Mouse (Mus musculus) embryo, embryonic 9.5 days (tissue): ENCODE results near the gene Uba52.
A peak's percentile ranks its signal among the peaks of the same experiment; 100 is the strongest.

Experiments used
- DNase-seq: peaks from one replicate; pipeline ENCODE4 v3.0.0-alpha.2; 2017; ENCODE audit errors: extremely low spot score

Uba52 gene

DNA sequence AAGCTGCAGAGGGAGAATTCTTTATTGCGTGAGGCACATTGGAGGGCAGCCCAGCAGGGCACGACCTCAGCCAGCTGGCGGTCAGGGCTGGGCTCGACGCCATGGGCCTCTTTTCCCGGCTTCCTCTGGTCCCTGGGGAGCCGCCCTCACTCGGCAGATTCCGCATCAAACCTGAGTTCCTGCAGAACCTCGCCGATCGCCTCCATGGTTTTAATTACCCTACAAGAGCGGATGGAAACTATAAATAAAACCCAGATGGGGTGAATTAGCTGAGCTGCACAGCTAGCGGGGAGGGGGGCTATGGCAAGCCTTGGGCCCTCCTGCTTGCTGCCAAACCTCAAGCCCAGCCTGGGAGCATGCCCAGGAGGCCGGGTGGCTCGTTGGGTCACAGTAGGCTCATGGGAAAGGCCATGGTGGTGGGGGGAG, 6.3 kb downstream of the Uba52 start:
- DNase-seq, result peak; percentile 47

DNA sequence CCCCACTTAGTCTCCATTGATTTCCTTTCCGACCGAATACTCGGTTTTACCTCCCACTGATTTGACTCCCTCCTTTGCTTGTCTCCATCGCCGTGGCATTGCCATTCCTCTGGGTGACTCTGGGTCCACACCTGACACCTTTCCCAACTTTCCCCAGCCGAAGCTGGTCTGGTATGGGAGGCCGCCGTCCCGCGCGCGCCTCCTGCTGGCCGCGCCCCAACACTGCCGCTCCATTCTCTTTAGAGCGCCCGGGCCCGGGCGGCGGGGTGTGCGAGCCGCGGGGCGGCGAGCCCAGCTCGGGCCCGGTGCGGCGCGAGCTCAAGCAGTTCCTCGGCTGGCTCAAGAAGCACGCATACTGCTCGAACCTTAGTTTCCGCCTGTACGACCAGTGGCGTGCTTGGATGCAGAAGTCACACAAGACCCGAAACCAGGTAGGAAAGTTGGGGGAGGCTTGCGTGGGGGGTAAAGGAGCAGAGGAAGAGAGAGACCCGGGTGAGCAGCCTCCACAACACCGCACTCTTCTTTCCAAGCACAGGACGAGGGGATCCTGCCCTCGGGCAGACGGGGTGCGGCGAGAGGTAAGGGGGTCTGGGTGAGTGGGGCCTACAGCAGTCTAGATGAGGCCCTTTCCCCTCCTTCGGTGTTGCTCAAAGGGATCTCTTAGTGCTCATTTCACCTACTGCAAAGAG, 7.4 kb downstream of the Uba52 start:
- DNase-seq, result peak; percentile 79

DNA sequence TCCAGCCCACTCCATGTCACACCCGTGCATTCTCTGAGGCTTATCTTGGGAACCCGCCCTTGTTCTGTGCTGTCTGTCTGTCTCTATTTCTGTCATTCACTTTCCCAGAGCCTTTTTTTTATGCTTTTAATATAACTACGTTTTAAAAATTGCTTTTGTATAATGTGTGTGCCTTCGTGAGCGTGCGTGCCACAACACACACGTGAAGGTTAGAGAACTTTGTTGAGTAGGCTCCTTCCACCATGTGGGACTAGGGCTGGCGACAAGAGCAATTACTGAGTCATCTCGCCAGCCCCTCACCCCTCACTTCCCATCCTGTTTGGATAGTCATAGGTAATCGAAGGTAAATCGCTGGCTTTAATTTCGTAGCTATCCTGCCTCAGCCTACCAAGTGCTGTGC, 8.1 kb downstream of the Uba52 start:
- no peak for DNase-seq

DNA sequence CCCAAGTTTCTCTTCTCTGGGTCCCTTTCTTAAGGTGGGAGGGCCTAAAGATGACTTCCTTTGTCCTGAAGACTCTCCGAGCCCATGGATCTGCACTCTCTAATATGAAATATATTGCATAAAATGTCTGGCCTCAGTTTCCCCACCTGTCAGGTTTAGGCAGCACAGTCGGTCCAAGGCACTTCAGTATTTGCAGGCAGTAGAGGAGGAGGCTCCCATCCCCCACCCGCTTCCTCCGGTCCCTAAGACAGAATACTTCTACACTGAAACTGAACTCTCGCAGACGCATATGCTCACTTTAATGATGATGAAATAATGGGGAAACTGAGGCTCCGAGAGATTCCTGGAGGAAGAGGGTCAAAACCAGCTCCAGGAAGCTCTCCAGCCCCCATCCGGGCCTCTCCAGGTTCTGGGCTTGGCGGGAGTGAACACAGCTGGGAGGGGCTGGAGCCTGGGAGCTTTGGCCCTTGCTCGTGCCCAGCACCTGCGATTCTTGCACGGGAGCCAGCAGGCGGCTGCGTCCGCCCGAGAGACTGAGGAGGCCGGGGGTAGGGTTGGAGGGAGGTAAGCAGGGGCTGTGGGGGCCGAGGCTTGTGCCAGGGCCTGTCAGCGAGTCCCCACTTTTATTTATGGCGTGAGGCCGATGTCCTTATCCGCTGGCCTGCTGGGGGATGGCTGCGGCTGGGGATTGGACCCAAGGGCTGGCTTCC, 8.6 kb downstream of the Uba52 start:
- DNase-seq, result no peak

DNA sequence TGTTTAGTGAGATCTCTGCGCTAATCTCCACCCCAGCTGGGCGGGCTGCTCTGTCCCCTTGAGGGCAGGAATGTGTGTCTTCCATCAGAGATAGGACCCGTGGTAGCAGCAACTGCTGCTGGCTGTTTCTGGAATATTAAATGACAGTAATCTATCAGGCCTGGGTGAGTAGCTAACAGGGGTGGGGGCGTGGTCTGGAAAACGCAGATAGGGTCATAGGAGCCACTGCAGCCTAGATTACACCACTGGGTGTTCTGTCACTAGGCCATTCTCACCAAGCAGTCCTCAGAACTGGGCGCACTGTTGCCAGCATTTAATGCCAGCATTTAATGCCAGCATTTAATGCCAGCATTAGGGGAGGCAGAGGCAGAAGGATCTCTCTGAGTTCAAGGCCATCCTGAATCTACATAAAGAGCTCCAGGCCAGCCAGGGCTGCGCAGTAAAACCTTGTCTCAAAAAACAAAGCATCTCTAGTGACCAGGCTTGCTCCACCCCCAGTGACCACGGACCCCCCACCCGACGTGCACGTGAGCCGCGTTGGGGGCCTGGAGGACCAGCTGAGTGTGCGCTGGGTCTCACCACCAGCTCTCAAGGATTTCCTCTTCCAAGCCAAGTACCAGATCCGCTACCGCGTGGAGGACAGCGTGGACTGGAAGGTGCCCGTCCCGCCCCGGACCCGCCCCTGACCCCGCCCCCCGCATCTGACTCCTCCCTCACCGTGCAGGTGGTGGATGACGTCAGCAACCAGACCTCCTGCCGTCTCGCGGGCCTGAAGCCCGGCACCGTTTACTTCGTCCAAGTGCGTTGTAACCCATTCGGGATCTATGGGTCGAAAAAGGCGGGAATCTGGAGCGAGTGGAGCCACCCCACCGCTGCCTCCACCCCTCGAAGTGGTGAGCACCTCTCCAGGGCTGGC, 10.0 kb downstream of the Uba52 start:
- DNase-seq, result peak; percentile 29

DNA sequence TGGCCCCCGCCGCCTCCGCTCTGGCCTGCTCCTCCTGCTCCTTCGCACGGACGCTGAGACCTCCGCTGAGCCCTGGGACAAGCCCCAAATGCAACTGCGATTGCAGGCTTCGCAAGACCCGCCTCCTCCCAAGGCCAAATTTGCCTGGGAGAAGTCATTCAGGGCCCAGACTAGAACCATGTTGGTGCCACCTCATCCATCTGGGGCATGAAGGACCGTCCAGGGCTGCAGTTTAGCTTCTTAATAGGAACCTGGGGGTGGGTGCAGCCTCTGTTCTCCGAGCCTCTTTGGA, 14.9 kb downstream of the Uba52 start:
- peak; percentile 27 for DNase-seq

DNA sequence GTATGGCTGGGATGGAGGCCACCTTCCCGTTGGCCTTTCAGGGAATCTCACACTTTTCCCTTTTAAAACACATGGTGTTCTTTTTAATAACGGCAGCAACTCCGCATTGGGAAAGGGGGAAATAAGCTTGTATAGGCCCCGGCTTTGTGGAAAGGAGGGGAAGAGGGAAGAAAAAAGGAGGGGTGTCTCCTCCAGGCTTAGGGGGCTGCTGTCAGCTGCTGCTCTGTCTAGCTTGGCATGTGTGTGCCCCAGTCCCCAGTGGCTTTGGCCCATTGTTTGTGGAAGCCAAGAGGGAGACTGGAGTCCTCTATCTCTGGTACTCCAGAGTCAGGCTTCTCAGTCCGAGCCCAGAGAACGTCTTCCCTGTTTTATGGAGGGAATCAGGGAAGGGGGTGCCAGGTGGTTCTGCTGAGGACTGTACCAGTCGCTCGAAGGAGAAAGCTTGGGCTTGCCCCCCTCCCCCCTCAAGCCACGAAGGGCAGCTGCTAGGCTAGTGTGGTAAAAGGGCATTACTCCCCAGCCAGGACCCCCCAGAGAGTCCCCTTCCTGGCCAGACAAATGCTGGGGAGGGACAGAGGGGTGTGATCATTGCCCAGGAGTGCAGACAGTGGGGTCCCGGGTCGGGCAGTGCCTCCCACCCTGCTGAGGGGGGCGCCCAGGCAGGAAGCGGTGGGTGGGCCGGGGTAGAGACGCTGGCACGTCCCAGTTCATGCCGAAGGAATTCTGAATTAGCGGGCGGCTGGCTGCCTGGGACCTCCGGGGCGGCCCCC, 15.4 kb downstream of the Uba52 start:
- peak; percentile 25 for DNase-seq

DNA sequence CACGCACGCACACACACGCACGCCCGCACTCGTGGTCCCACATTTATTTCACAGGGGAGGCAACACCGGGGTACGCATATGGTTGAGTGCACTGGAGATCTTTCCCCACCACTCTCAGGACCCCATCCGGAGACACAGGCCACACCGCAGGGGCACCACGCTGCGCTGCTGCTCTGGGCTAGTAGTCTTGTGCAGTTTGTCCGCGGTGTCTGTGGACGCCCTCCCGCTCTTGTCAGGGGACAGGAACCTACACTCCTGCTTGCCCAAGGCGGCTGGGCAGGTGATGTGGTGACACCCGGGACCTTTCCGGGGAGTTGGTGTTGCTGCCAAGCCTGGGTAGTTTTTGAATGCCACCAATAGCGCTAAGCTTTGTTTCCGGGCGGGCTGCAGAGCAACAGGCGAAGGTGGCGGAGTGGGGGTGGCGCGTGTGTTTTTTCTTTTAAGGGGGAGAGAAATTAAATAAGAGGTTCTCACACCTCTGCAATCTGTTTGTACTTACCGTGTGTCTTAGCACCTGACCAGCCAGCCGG, 16.1 kb downstream of the Uba52 start:
- DNase-seq, result no peak

DNA sequence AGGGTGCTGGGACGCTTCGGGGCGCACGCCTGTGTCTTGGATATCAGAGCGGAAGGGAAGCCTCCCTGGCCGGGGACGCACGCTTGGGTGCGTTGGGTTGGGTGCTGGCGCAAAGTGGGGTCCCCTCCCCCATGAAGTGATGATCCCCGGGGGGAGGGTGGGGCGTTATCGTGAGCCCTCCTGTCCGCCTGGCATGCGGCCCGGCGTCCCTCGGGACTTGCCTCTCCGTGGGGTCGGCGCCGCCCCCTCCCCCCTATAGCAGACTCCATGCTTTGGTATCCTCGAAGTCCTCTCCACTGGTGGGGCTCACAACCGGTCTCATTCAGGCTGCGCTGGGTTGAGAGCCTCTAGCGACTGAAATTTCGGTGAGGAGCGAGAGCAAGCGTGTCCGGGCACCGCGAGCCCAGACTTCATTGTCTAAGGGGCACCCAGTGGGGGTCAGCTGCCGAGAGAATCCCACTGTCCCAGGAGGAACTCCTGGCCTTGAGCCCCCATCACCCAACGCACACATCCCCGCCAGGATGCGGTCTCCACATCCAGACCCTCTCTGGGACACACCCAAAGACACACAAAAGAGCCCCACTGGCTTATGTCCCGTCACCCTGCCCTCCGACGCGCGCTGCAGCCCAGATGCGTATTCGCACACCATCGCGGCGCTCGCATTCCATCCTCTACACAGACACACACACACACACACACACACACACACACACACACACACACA, 16.7 kb downstream of the Uba52 start:
- DNase-seq, result no peak

DNA sequence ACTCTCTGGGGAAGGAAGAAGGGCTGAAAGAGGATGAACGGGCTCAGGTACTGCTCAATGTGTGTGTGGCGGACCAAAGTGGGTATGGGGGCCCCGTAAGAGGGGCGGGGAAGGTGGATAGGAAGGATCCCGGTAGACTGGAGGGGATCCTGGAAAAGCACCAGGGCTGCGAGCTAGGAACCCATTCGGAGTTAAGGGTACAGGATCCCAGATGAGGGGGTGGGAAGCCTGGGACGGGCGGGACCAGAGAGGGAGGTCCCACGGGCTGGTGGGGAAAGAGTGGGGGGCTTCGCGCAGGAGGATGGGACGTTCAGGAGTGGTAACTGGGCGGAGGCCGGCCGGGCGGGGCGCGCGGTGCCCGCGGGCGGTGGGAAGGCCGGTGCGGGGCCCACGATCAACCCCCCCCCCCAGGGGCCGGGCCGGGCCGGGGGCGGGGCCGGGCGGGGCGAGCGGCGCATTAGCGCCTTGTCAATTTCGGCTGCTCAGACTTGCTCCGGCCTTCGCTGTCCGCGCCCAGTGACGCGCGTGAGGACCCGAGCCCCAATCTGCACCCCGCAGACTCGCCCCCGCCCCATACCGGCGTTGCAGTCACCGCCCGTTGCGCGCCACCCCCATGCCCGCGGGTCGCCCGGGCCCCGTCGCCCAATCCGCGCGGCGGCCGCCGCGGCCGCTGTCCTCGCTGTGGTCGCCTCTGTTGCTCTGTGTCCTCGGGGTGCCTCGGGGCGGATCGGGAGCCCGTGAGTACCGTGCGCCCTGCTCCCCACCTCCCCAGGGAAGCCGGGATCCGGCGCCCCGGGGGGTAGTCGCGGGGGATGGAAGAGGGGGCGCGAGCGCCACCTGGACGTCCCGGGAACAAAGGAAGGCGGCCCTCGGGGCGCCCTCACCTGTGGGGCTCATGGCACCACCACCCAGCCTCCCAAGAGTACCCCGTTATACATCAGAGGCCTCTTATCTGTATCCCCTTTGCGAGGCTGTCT, 17.6 kb downstream of the Uba52 start, which contains the start of gene Crlf1:
Gene Crlf1 (plus strand): TSS at position 495 of the 977 bp plus-strand sequence.
- no peak for DNase-seq

DNA sequence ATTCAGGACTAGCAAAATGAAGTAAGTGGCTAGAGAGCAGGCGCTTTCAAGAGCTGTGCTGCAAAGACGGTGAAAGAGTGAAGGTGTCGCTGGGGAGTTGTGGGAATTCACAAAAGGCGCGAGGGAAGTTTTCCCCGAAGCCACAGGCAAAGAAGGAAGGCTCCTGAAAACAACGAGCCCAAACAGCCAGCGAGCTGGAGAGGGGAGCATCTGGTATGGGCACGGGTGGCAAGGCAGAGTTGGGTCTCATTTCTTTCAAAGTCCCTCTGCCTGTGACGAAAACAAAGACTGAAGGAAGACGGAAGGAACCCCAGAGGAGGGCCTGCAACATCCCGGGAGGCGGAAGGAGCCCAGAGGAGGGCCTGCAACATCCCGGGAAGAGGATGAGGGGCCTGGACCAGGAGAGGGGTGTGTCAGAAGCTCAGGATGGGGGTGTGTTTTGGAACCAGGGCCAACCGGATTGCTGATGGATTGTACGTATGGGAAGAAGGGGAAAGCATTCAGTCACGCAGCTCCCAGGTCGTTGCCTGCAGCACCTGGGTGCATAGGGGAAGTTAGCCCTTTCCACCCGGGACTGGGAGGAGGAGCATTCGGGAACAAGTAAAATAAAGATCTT, 19.6 kb downstream of the Uba52 start:
- peak; percentile 35 for DNase-seq

DNA sequence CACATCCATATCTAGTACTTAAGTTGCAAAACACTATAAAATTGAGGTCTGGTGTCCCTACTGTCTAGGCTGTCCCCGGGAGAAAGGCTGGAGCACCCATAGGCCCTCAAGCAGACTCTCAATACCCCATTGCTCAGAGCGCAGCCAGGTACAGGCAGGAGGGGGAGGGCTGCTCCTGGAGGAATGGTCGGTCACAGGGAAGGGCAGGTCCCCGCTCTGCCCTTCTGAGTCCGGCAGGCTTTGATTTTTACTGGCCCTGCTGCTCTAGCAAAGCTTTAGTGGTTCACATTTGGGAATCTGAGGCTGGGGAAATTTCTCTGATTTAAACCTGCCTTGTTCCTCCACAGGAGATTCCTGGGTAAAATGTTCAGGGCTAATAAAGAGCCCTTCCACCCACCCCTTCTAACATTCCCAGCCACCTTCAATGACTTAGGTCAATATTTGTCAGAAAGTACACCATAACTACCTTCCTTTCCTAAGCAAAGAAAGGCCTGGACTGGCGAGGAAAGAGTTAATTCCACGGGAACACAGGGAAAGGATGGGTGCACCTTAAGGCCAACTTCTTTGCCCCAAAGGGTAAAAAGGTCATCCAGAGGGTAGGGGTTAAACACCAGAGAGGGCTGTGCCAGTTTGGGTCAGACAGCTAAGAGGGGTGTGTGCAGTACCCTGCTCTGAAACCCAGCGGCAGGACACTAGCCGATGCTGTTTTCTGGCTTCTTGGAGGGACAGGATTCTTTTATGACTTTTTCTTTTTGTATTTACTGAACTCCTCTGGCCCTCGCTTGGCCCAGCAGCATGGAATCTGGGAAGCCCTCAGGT, 20.3 kb downstream of the Uba52 start:
- DNase-seq, result peak; percentile 32

DNA sequence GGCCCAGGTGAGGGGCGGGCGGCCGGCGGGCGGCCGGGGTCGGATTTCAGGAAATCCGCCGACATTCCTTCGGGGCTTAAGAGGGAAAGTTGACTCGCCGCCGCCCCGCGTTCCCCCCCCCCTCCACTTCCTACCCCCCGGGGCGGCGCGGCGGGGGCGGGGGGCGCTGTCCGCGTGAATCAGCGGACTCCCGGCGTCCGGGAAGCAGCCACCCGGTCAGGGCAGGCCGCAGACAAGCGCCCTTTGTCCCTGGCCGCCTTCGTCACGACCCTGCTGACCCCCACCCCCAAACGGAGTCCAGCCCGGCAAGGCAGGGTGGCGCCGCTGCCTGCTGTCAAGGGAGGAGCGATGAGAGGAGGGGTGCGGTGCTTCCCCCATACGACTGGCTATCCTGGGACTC, 21.0 kb downstream of the Uba52 start:
- DNase-seq, result peak; percentile 46

DNA sequence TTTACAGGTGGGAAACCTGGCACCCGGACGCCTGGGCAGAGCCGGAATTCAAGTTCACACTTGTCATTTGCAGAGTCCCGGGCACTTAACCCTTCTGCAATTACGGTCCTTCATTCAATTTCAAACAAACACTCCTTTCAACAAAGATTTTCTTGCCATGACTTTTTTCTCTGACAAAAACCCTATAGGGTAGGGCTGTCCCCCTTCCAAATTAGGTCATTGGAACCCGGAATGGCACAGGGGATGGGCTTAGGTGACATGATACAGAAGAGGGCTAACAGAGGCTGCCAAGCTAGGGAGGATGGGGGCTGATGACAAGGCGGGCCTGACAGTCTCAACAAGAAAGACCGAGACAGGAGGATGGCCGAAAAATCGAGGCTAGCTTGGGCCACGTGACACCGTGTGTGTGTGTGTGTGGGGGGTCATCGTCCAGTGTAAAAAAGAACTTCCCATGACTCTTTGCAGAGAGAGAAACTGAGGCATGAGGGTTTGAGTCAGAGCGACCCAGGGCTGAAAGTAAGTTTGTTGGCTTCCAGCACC, 21.6 kb downstream of the Uba52 start:
- DNase-seq, result peak; percentile 37

DNA sequence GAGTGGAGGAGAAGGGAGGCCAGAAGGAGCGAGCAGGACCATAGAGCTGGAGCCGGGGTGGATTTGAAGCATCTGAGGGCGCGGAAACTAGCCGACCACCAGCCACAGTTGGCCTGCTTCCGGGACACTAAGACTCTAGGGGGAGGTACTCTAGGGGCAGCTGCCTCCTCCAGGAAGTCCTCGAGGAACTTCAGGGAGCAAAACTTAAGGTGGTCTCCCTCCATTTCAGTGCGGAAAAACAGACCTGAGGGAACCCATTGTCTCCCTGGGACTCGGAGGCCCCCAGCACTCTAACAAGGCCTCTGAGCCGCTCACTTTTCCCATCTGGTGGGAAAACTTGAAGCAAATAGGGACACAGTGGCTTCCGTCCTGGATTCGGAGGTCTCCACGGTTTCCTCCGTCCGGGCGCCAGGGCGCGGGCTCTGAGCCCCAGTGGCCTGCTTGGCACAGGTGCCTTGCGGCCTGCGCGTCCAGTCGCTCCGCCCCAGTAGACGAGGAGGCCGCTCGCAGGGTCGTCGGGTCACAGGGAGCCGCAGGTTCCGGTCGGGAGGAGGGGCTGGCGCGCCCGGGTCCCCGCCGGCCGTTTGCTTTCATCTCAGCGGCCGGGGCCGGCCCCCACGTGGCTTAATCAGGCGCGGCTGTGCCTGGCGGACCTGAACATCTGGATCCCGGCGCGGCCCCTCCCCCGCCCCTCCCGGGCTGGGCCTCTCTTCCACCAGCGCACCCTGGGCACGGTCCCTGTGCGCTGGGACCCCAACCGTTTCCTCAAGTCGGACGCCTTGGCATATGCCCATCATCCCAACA, 22.4 kb downstream of the Uba52 start:
- peak; percentile 80 for DNase-seq

DNA sequence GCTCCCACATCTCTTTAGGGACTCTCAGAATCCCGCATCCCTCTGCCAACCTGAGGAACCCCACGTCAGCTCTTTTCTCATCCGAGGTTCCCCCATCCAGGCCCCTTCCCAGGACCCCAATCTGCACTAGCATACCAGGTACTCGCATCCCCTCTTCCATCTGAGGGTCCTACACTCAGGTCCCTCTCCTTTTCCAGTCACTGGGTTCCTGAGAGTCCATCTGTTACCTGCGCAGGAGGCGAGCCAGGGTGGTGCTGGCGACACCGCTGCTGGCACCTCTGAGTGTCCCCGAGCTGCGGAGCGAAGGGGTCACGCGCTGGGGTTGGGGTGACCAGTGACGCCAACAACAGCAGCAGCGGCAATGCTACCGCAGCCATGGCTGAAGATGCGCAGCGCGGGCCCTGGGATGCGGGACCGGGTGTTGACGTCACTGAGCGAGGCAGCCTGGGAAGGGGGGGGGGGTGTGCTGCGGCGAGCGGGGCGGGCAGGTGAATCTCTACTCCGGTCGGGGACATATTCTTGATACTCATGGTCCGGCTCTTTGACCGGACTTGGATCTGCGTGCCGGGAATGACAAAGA, 23.6 kb downstream of the Uba52 start, which contains the start of gene Tmem59l:
Gene Tmem59l (minus strand): TSS at position 418 of the 580 bp plus-strand sequence.
- no peak for DNase-seq
